Comparison of ENCODE assay signal across 13 mouse cellular contexts in the genomic region with DNA sequence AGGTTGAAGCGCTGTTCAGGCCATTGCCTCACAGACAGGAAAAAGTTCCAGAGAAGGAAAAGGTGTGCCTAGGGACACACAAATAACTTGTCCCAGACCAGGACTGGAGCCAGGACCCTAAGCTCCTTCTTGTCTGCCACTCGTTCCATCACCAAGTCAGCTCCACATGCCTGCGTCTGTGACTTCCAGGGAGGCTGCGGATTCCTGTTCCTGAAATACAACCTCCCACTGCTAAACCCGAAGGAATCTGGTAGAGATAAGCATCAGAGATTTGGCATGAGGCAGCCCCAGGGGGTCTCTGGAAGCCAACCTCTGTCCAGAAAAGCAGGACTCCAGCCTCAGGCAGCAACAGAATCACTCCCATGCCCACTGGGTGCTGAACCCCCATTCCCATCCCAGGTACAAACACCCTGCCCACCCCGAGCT. TPM values are rescaled to one million over a fixed set of nuclear protein-coding genes. Genes with fewer than 3 reads are reported as not detected.
DNase-seq lines count a peak whose midpoint lies in the region; ATAC-seq and TF ChIP-seq lines count a peak whose summit lies in the region.
"Had no signal": no experiment of that assay in that cellular context is flagged by ENCODE, and none has a peak within 500 bp of the region (broad histone marks: within the 10 kb centered on the region; RNA-seq: fewer than 3 reads in every experiment).

No protein-coding gene starts in this region.

- H3K36me3 ChIP-seq in kidney, embryonic 16.5 days (ENCODE audit: insufficient read depth, low read length) = no peaks in the 10 kb centered on the region
- no peaks in the 10 kb centered on the region for H3K36me3 ChIP-seq in embryonic facial prominence, embryonic 10.5 days (replicated peaks)
- no peaks in the 10 kb centered on the region for H3K36me3 ChIP-seq in embryonic facial prominence, embryonic 14.5 days (ENCODE audit: control insufficient read depth, insufficient read depth, low read length)
- no peaks in the 10 kb centered on the region for H3K36me3 ChIP-seq in limb, embryonic 14.5 days (ENCODE audit: control insufficient read depth, insufficient read depth, low read length)
- no peaks in the 10 kb centered on the region for H3K36me3 ChIP-seq in midbrain, embryonic 11.5 days (ENCODE audit: control insufficient read depth, insufficient read depth, low read length)
- H3K36me3 ChIP-seq: midbrain, embryonic 12.5 days had no signal

- DNase-seq in kidney, adult 9 months = no peak
- no peak for DNase-seq in embryonic facial prominence, embryonic 10.5 days (ENCODE audit: low spot score)
- peak; percentile 18 for DNase-seq in embryonic facial prominence, embryonic 14.5 days (ENCODE audit: low spot score)
- no peak for DNase-seq in limb, embryonic 14.5 days (ENCODE audit: low spot score)
- DNase-seq in midbrain, embryonic 11.5 days (ENCODE audit: low spot score, missing footprints) = no peak
- DNase-seq in layer of hippocampus, adult 9-10 months (ENCODE audit: low spot score) = no peak
- DNase-seq in T-cell, adult 2 months (ENCODE audit: low spot score) = no peak
- DNase-seq: cerebellum, adult 2 months; right cerebral cortex, postnatal 4 days had no signal

- no peak overlapping the region for H3K4me3 ChIP-seq in kidney, embryonic 16.5 days (ENCODE audit: low read length)
- H3K4me3 ChIP-seq in embryonic facial prominence, embryonic 10.5 days = peak overlapping the region; percentile 16; the same call in 1 of the 2 replicates
- H3K4me3 ChIP-seq in embryonic facial prominence, embryonic 14.5 days (ENCODE audit: low read depth, low read length) = no peak overlapping the region
- no peak overlapping the region for H3K4me3 ChIP-seq in limb, embryonic 14.5 days (replicated peaks; ENCODE audit: low read length)
- no peak overlapping the region for H3K4me3 ChIP-seq in midbrain, embryonic 11.5 days (ENCODE audit: low read depth, low read length)
- H3K4me3 ChIP-seq: erythroblast, embryonic 14.5 days; midbrain, embryonic 12.5 days had no signal

- H3K27me3 ChIP-seq in kidney, embryonic 16.5 days (ENCODE audit: insufficient read depth, low read length) = peaks cover 5% of the 10 kb centered on the region; the same call in 1 of the 2 replicates
- H3K27me3 ChIP-seq in embryonic facial prominence, embryonic 10.5 days (replicated peaks; ENCODE audit: low read depth, poor library complexity, severe bottlenecking) = peaks cover 18% of the 10 kb centered on the region; the same call in 1 of the 2 replicates
- H3K27me3 ChIP-seq in embryonic facial prominence, embryonic 14.5 days (replicated peaks; ENCODE audit: control insufficient read depth, insufficient read depth, low read length) = no peaks in the 10 kb centered on the region
- no peaks in the 10 kb centered on the region for H3K27me3 ChIP-seq in limb, embryonic 14.5 days (ENCODE audit: control insufficient read depth, insufficient read depth, low read length)
- H3K27me3 ChIP-seq in midbrain, embryonic 11.5 days (ENCODE audit: control insufficient read depth, insufficient read depth, low read length) = no peaks in the 10 kb centered on the region

- no peaks in the 10 kb centered on the region for H3K9me3 ChIP-seq in kidney, embryonic 16.5 days (ENCODE audit: low read length)
- no peaks in the 10 kb centered on the region for H3K9me3 ChIP-seq in embryonic facial prominence, embryonic 10.5 days
- no peaks in the 10 kb centered on the region for H3K9me3 ChIP-seq in embryonic facial prominence, embryonic 14.5 days (ENCODE audit: control insufficient read depth, low read length)
- no peaks in the 10 kb centered on the region for H3K9me3 ChIP-seq in limb, embryonic 14.5 days (ENCODE audit: control insufficient read depth, low read length)
- no peaks in the 10 kb centered on the region for H3K9me3 ChIP-seq in midbrain, embryonic 11.5 days (ENCODE audit: control insufficient read depth, low read length)
- H3K9me3 ChIP-seq: midbrain, embryonic 12.5 days had no signal

- H3K27ac ChIP-seq in kidney, embryonic 16.5 days (ENCODE audit: low read length) = no peak overlapping the region
- H3K27ac ChIP-seq in embryonic facial prominence, embryonic 10.5 days (replicated peaks) = peak overlapping the region; percentile 31; the same call in 1 of the 2 replicates
- H3K27ac ChIP-seq in embryonic facial prominence, embryonic 14.5 days (replicated peaks; ENCODE audit: low read depth, low read length) = peak overlapping the region; percentile 44; the same call in 1 of the 2 replicates
- H3K27ac ChIP-seq in limb, embryonic 14.5 days (replicated peaks; ENCODE audit: low read depth, low read length) = no peak overlapping the region
- no peak overlapping the region for H3K27ac ChIP-seq in midbrain, embryonic 11.5 days (ENCODE audit: low read depth, low read length)
- H3K27ac ChIP-seq: midbrain, embryonic 12.5 days had no signal

- WGBS in kidney, embryonic 16.5 days = 15% methylated on average over 6 of the region's 6 CpGs
- WGBS in embryonic facial prominence, embryonic 10.5 days = 30% methylated on average over 6 of the region's 6 CpGs
- 12% methylated on average over 6 of the region's 6 CpGs for WGBS in embryonic facial prominence, embryonic 14.5 days
- WGBS in limb, embryonic 14.5 days = 11% methylated on average over 6 of the region's 6 CpGs
- 44% methylated on average over 6 of the region's 6 CpGs for WGBS in midbrain, embryonic 11.5 days

- peak overlapping the region; percentile 51 for H3K4me2 ChIP-seq in kidney, embryonic 16.5 days (replicated peaks; ENCODE audit: low read depth, low read length)
- H3K4me2 ChIP-seq in embryonic facial prominence, embryonic 14.5 days (ENCODE audit: low read depth, low read length) = peak overlapping the region; percentile 45
- peak overlapping the region; percentile 24; the same call in 1 of the 2 replicates for H3K4me2 ChIP-seq in limb, embryonic 14.5 days (replicated peaks; ENCODE audit: low read depth, low read length, severe bottlenecking)
- H3K4me2 ChIP-seq in midbrain, embryonic 11.5 days = no peak overlapping the region
- H3K4me2 ChIP-seq: midbrain, embryonic 12.5 days had no signal

- TF ChIP-seq POLR2A in limb, embryonic 14.5 days (IDR thresholded peaks at IDR 0.05; ENCODE audit: borderline replicate concordance, extremely low read depth, insufficient read depth, insufficient read length) = no peak

- peak; percentile 29; the same call in 1 of the 2 replicates for ATAC-seq in kidney, embryonic 16.5 days (ENCODE audit: low FRiP score, low TSS enrichment)
- ATAC-seq in embryonic facial prominence, embryonic 14.5 days (ENCODE audit: low read depth) = no peak; the same call in 1 of the 2 replicates
- peak; percentile 17; the same call in 1 of the 2 replicates for ATAC-seq in limb, embryonic 14.5 days (ENCODE audit: low FRiP score, low read depth)
- no peak for ATAC-seq in midbrain, embryonic 11.5 days (ENCODE audit: low FRiP score)
- ATAC-seq: hindbrain, embryonic 16.5 days had no signal

- H3K4me1 ChIP-seq in kidney, embryonic 16.5 days (ENCODE audit: insufficient read depth, low read length) = peaks cover 17% of the 10 kb centered on the region
- peaks cover 24% of the 10 kb centered on the region for H3K4me1 ChIP-seq in embryonic facial prominence, embryonic 10.5 days
- H3K4me1 ChIP-seq in embryonic facial prominence, embryonic 14.5 days (ENCODE audit: control insufficient read depth, insufficient read depth, low read length) = peaks cover 14% of the 10 kb centered on the region
- H3K4me1 ChIP-seq in limb, embryonic 14.5 days (ENCODE audit: control insufficient read depth, insufficient read depth, low read length) = peaks cover 18% of the 10 kb centered on the region
- no peaks in the 10 kb centered on the region for H3K4me1 ChIP-seq in midbrain, embryonic 11.5 days (ENCODE audit: control insufficient read depth, insufficient read depth, low read length)

- H3K9ac ChIP-seq in kidney, embryonic 16.5 days (replicated peaks; ENCODE audit: low read length) = no peak overlapping the region
- peak overlapping the region; percentile 30; the same call in 1 of the 2 replicates for H3K9ac ChIP-seq in embryonic facial prominence, embryonic 14.5 days (ENCODE audit: low read depth, low read length)
- no peak overlapping the region for H3K9ac ChIP-seq in limb, embryonic 14.5 days (ENCODE audit: low read depth, low read length, severe bottlenecking)
- H3K9ac ChIP-seq in midbrain, embryonic 11.5 days (ENCODE audit: low read length) = no peak overlapping the region
- H3K9ac ChIP-seq: midbrain, embryonic 12.5 days had no signal

RNA-seq across cellular contexts. Expression of gene Asb10, which starts 0.4 kb away (rescaled TPM):
- 0.42 and 0.71 TPM in 2 replicates for polyA plus RNA-seq in kidney, embryonic 16.5 days (2015; fragmentation: Nextera tagmentation; extraction: Ambion mirVana)
- 0.29 TPM in 1 of 2 replicates, not detected in the other for polyA plus RNA-seq in embryonic facial prominence, embryonic 10.5 days (2016; fragmentation: Nextera tagmentation; extraction: Ambion mirVana)
- polyA plus RNA-seq in embryonic facial prominence, embryonic 14.5 days (2014; fragmentation: Nextera tagmentation; extraction: Ambion mirVana) = 1.2 and 1.8 TPM in 2 replicates
- polyA plus RNA-seq in limb, embryonic 14.5 days (2012; rRNA removed) = 2.7 and 3.8 TPM in 2 replicates
- 0.62 and 1.1 TPM in 2 replicates for polyA plus RNA-seq in limb, embryonic 14.5 days (2014; fragmentation: Nextera tagmentation; extraction: Ambion mirVana)
- 0.25 TPM in 2 replicates for polyA plus RNA-seq in midbrain, embryonic 11.5 days (2014; fragmentation: Nextera tagmentation; extraction: Ambion mirVana)
- polyA plus RNA-seq: erythroblast, embryonic 14.5 days had no signal

RNA-seq across cellular contexts. Expression of gene Gbx1, which starts 14.2 kb away (rescaled TPM):
- 0.08 TPM in 1 of 2 replicates, not detected in the other for polyA plus RNA-seq in kidney, embryonic 16.5 days (2015; fragmentation: Nextera tagmentation; extraction: Ambion mirVana)
- 0.34 and 0.99 TPM in 2 replicates for polyA plus RNA-seq in embryonic facial prominence, embryonic 10.5 days (2016; fragmentation: Nextera tagmentation; extraction: Ambion mirVana)
- 0.04 and 0.05 TPM in 2 replicates for polyA plus RNA-seq in embryonic facial prominence, embryonic 14.5 days (2014; fragmentation: Nextera tagmentation; extraction: Ambion mirVana)
- 0.04 and 0.05 TPM in 2 replicates for polyA plus RNA-seq in limb, embryonic 14.5 days (2012; rRNA removed)
- polyA plus RNA-seq in limb, embryonic 14.5 days (2014; fragmentation: Nextera tagmentation; extraction: Ambion mirVana) = not detected in 2 replicates
- 0.15 TPM in 1 of 2 replicates, not detected in the other for polyA plus RNA-seq in midbrain, embryonic 11.5 days (2014; fragmentation: Nextera tagmentation; extraction: Ambion mirVana)
- polyA plus RNA-seq: erythroblast, embryonic 14.5 days had no signal

RNA-seq across cellular contexts. Expression of gene 4931409K22Rik, which starts 15.5 kb away (rescaled TPM):
- polyA plus RNA-seq in kidney, embryonic 16.5 days (2015; fragmentation: Nextera tagmentation; extraction: Ambion mirVana) = 0.16 and 0.41 TPM in 2 replicates
- polyA plus RNA-seq in embryonic facial prominence, embryonic 10.5 days (2016; fragmentation: Nextera tagmentation; extraction: Ambion mirVana) = 0.07 and 0.08 TPM in 2 replicates
- polyA plus RNA-seq in embryonic facial prominence, embryonic 14.5 days (2014; fragmentation: Nextera tagmentation; extraction: Ambion mirVana) = not detected in 2 replicates
- polyA plus RNA-seq in limb, embryonic 14.5 days (2012; rRNA removed) = 0.35 and 0.51 TPM in 2 replicates
- 0.12 and 0.17 TPM in 2 replicates for polyA plus RNA-seq in limb, embryonic 14.5 days (2014; fragmentation: Nextera tagmentation; extraction: Ambion mirVana)
- polyA plus RNA-seq in midbrain, embryonic 11.5 days (2014; fragmentation: Nextera tagmentation; extraction: Ambion mirVana) = not detected in 2 replicates
- polyA plus RNA-seq: cerebellum, adult 2 months; erythroblast, embryonic 14.5 days had no signal

RNA-seq across cellular contexts. Expression of gene Abcf2, which starts 36.1 kb away (rescaled TPM):
- 118 TPM in 2 replicates for polyA plus RNA-seq in kidney, embryonic 16.5 days (2015; fragmentation: Nextera tagmentation; extraction: Ambion mirVana)
- polyA plus RNA-seq in embryonic facial prominence, embryonic 10.5 days (2016; fragmentation: Nextera tagmentation; extraction: Ambion mirVana) = 181 and 183 TPM in 2 replicates
- polyA plus RNA-seq in embryonic facial prominence, embryonic 14.5 days (2014; fragmentation: Nextera tagmentation; extraction: Ambion mirVana) = 83.7 and 96.3 TPM in 2 replicates
- polyA plus RNA-seq in limb, embryonic 14.5 days (2012; rRNA removed) = 81.0 and 82.5 TPM in 2 replicates
- 94.3 TPM in 2 replicates for polyA plus RNA-seq in limb, embryonic 14.5 days (2014; fragmentation: Nextera tagmentation; extraction: Ambion mirVana)
- 143 and 147 TPM in 2 replicates for polyA plus RNA-seq in midbrain, embryonic 11.5 days (2014; fragmentation: Nextera tagmentation; extraction: Ambion mirVana)

RNA-seq across cellular contexts. Expression of gene Chpf2, which starts 45.4 kb away (rescaled TPM):
- 27.1 and 28.3 TPM in 2 replicates for polyA plus RNA-seq in kidney, embryonic 16.5 days (2015; fragmentation: Nextera tagmentation; extraction: Ambion mirVana)
- polyA plus RNA-seq in embryonic facial prominence, embryonic 10.5 days (2016; fragmentation: Nextera tagmentation; extraction: Ambion mirVana) = 14.8 and 19.6 TPM in 2 replicates
- 21.2 and 23.4 TPM in 2 replicates for polyA plus RNA-seq in embryonic facial prominence, embryonic 14.5 days (2014; fragmentation: Nextera tagmentation; extraction: Ambion mirVana)
- polyA plus RNA-seq in limb, embryonic 14.5 days (2012; rRNA removed) = 56.2 and 57.0 TPM in 2 replicates
- 21.3 and 23.1 TPM in 2 replicates for polyA plus RNA-seq in limb, embryonic 14.5 days (2014; fragmentation: Nextera tagmentation; extraction: Ambion mirVana)
- 7.2 and 9.6 TPM in 2 replicates for polyA plus RNA-seq in midbrain, embryonic 11.5 days (2014; fragmentation: Nextera tagmentation; extraction: Ambion mirVana)

Comparison
In these comparisons a context has a peak if more than half of its experiments do, and no peak if none do; other contexts are left out.
1. ATAC-seq: peak in kidney, embryonic 16.5 days (single experiment) and limb, embryonic 14.5 days (single experiment); none in embryonic facial prominence, embryonic 14.5 days (single experiment) and midbrain, embryonic 11.5 days (single experiment).
2. H3K27ac ChIP-seq: peak in embryonic facial prominence, embryonic 10.5 days (single experiment) and embryonic facial prominence, embryonic 14.5 days (single experiment); none in kidney, embryonic 16.5 days (single experiment), limb, embryonic 14.5 days (single experiment) and midbrain, embryonic 11.5 days (single experiment).